Mouse (Mus musculus): ENCODE measurements at regions not wholly inside any gene's neighbourhood (a gene's known extent, or its start where the extent isn't known, plus 50 kb on each side); places are given as distances from the start of the nearest gene placed in this dataset.
A peak's percentile ranks its signal among the peaks of the same experiment; 100 is the strongest.

GRCm38 (mm10) chr1:109161067-109161466 lies 821.2 kb upstream of the Cdh7 start:
- no peak for DNase-seq (ENCODE audit: low spot score)
- H3K4me3 ChIP-seq (ENCODE audit: low read depth, low read length), result no peak overlapping the region
- H3K36me3 ChIP-seq (ENCODE audit: control insufficient read depth, insufficient read depth, low read length), result no peaks in the 10 kb centered on the region
- no peak overlapping the region for H3K27ac ChIP-seq (ENCODE audit: low read depth, low read length)
- H3K4me2 ChIP-seq (ENCODE audit: low read depth), result no peak overlapping the region
- WGBS, result 83% methylated on average over 1 of the region's 1 CpGs
- no peaks in the 10 kb centered on the region for H3K9me3 ChIP-seq (ENCODE audit: control insufficient read depth, low read length)
- no peaks in the 10 kb centered on the region for H3K4me1 ChIP-seq (ENCODE audit: control insufficient read depth, insufficient read depth, low read length)
- H3K9ac ChIP-seq (ENCODE audit: low read length), result no peak overlapping the region
- no peaks in the 10 kb centered on the region for H3K27me3 ChIP-seq (ENCODE audit: control insufficient read depth, insufficient read depth, low read length)
- ATAC-seq (ENCODE audit: insufficient read depth, low FRiP score, low TSS enrichment), result 0 out of 2 replicates have a peak, but pooled peaks have one; percentile 58

- DNase-seq (ENCODE audit: low spot score), result no peak
- Histone ChIP-seq H3K27ac (ENCODE audit: low read depth, low read length) (no peak overlapping the region), H3K36me3 (ENCODE audit: control insufficient read depth, insufficient read depth, low read length) (no peaks in the 10 kb centered on the region), H3K9me3 (ENCODE audit: control insufficient read depth, low read length) (no peaks in the 10 kb centered on the region), H3K9ac (ENCODE audit: low read length) (no peak overlapping the region), H3K27me3 (ENCODE audit: control insufficient read depth, insufficient read depth, low read length) (no peaks in the 10 kb centered on the region), H3K4me2 (ENCODE audit: low read depth) (no peak overlapping the region), H3K4me1 (ENCODE audit: control insufficient read depth, insufficient read depth, low read length) (no peaks in the 10 kb centered on the region), H3K4me3 (ENCODE audit: low read depth, low read length) (no peak overlapping the region)
- WGBS, result 83% methylated on average over 1 of the region's 1 CpGs
- no peak for ATAC-seq (ENCODE audit: insufficient read depth, low FRiP score, low TSS enrichment)
These were observed 811.4 kb upstream of the Cdh7 start for GRCm38 (mm10) chr1:109170838-109171237.

GRCm38 (mm10) chr1:109186497-109186896 lies 795.7 kb upstream of the Cdh7 start:
- H3K9me3 ChIP-seq (ENCODE audit: control insufficient read depth, low read length), result no peaks in the 10 kb centered on the region
- 79% methylated on average over 3 of the region's 3 CpGs for WGBS
- ATAC-seq (ENCODE audit: insufficient read depth, low FRiP score, low TSS enrichment) (no peak; the same call in 1 of the 2 replicates), DNase-seq (ENCODE audit: low spot score) (no peak)
- no peak overlapping the region for H3K9ac ChIP-seq (ENCODE audit: low read length)
- H3K36me3 ChIP-seq (ENCODE audit: control insufficient read depth, insufficient read depth, low read length), result no peaks in the 10 kb centered on the region
- H3K27ac ChIP-seq (ENCODE audit: low read depth, low read length), result no peak overlapping the region
- H3K27me3 ChIP-seq (ENCODE audit: control insufficient read depth, insufficient read depth, low read length), result no peaks in the 10 kb centered on the region
- no peak overlapping the region for H3K4me3 ChIP-seq (ENCODE audit: low read depth, low read length)
- H3K4me2 ChIP-seq (ENCODE audit: low read depth), result no peak overlapping the region
- H3K4me1 ChIP-seq (ENCODE audit: control insufficient read depth, insufficient read depth, low read length), result no peaks in the 10 kb centered on the region

GRCm38 (mm10) chr1:109220088-109220487 lies 762.1 kb upstream of the Cdh7 start:
- Histone ChIP-seq H3K4me3 (ENCODE audit: low read depth, low read length) (no peak overlapping the region), H3K4me1 (ENCODE audit: control insufficient read depth, insufficient read depth, low read length) (no peaks in the 10 kb centered on the region), H3K27ac (ENCODE audit: low read depth, low read length) (no peak overlapping the region), H3K9me3 (ENCODE audit: control insufficient read depth, low read length) (no peaks in the 10 kb centered on the region), H3K4me2 (ENCODE audit: low read depth) (no peak overlapping the region), H3K9ac (ENCODE audit: low read length) (no peak overlapping the region), H3K27me3 (ENCODE audit: control insufficient read depth, insufficient read depth, low read length) (no peaks in the 10 kb centered on the region), H3K36me3 (ENCODE audit: control insufficient read depth, insufficient read depth, low read length) (no peaks in the 10 kb centered on the region)
- ATAC-seq (ENCODE audit: insufficient read depth, low FRiP score, low TSS enrichment), result no peak
- WGBS, result 88% methylated on average over 1 of the region's 1 CpGs
- DNase-seq (ENCODE audit: low spot score), result no peak

GRCm38 (mm10) chr1:109223571-109223970 lies 758.7 kb upstream of the Cdh7 start:
- ATAC-seq (ENCODE audit: insufficient read depth, low FRiP score, low TSS enrichment) (no peak), DNase-seq (ENCODE audit: low spot score) (no peak)
- no peak overlapping the region for H3K9ac ChIP-seq (ENCODE audit: low read length)
- H3K36me3 ChIP-seq (ENCODE audit: control insufficient read depth, insufficient read depth, low read length), result no peaks in the 10 kb centered on the region
- WGBS, result 90% methylated on average over 1 of the region's 1 CpGs
- no peaks in the 10 kb centered on the region for H3K4me1 ChIP-seq (ENCODE audit: control insufficient read depth, insufficient read depth, low read length)
- H3K27ac ChIP-seq (ENCODE audit: low read depth, low read length), result no peak overlapping the region
- no peak overlapping the region for H3K4me2 ChIP-seq (ENCODE audit: low read depth)
- no peaks in the 10 kb centered on the region for H3K27me3 ChIP-seq (ENCODE audit: control insufficient read depth, insufficient read depth, low read length)
- no peak overlapping the region for H3K4me3 ChIP-seq (ENCODE audit: low read depth, low read length)
- H3K9me3 ChIP-seq (ENCODE audit: control insufficient read depth, low read length), result no peaks in the 10 kb centered on the region
